Mouse (Mus musculus) cerebellum, adult 11 months (tissue): ENCODE results near the gene Cc2d1a.

Experiments used
- DNase-seq: peaks from one replicate; pipeline ENCODE4 v3.0.0; 2022

Cc2d1a gene

GRCm38 (mm10) chr8:84147769-84148530 lies at the start of gene Cc2d1a, which contains the start of gene 4930432K21Rik:
Cc2d1a (minus strand) TSS chr8:84147936.
4930432K21Rik (plus strand) TSS chr8:84148025.
- DNase-seq, result peak; percentile 97

DNA sequence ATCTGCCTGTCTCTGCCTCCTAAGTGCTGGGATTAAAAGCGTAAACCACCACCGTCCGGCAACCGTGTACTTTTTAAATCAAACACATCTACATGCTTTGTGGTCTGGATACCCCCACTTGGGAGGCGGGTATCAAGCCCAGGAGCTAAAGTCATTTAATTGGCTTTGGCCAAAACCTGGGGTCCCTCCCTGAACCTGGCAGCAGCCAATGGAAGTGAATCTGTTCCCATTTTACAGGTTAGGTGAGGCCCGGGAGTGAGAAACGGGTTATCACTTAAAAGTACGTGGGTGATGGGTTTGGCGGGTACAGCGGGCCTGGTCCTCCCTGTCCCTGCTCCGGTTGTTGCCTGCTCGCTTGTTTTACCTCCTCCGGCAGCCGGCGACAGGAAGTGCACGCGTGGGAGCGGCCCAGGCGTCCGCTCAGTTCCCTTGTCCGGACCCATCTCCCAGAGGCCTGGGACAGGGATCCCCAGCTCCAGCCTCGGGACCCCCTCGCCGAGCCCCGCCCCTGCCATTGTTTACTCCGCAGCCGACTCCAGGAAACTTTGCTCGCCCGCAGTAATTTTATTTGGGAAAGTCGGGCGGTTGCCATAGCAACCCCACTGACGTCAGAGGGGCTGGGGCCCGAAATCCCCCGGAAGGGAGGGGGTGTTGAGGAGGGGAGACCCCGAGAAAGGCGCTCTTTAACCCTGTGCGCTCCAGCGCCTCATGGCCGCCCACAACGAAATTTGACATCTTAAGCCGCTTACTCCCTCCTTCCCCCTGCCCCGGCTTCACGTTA lies 49.6 kb upstream of the Cc2d1a start:
- DNase-seq, result no peak

- DNase-seq, result no peak
Observed at GRCm38 (mm10) chr8:84194224-84194743, 46.5 kb upstream of the Cc2d1a start.

DNA sequence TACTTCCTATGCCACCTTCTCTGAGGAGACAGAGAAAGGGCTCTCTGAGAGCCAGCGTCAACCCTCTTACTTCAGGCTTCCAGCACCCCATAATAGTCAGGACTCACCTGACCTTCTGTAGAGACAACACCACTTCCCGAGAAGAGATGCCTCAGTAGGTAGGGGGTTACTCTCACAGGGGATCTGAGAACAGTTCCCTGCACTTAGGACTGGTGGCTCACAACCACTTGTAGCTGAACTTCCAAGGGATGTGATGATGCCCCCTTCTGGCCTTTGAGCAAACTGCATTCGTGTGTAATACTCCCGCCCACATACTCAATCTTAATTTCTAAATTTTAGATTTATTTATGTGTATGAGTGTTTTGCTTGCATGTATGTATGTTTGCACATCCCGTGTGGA lies 45.8 kb upstream of the Cc2d1a start:
- DNase-seq, result no peak

- no peak for DNase-seq
Observed at GRCm38 (mm10) chr8:84193161-84193560, 45.4 kb upstream of the Cc2d1a start.

GRCm38 (mm10) chr8:84192555-84192954 lies 44.8 kb upstream of the Cc2d1a start:
- no peak for DNase-seq

DNA sequence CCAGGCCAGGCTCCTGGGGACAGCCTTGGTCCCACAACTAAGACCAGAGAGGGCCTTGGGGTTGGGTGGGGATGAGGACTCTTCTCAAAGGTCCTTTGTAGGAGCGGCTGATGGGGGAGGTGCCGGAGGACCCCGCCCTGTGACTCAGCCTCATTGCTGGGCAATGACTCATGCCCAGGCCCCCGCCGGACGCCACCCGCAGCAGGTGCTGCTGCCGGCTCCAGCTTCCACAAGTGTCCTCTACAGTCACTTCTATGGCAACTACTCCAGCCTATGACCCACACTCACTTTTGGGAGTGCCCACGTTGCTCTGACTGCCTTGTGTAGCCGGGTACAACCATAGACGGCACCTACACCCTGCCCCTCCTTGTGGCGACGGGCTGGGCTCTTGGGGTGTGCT lies 44.3 kb upstream of the Cc2d1a start:
- DNase-seq, result no peak

DNA sequence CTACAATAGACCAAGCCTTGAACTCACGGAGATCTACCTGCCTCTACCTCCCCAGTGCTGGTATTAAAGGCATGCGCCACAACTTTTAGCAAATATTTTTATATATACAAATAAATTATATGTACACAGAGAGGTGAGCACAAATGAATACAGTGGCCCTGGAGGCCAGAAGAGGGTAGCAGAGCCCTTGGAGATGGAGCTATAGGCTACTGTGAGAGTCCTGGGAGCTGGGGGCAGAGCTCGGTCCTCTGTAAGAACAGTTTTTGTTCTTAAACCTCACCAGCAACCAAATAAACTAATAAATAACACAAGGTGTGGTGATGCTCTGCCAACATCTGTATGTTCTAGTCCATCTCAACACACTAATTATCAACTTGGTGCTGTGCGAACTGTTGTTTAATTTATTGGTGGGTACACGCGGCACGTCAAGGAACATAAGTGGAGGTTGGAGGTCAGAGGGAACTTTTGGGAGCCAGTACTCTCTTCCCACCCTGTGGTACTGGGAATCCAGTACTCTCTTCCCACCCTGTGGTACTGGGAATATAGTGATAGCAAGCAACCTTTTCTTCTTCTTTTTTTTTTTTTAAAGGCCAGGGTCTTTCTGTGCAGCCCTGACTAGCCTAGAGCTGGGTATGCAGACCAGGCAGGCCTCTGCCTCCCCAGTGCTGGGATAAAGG lies 42.6 kb upstream of the Cc2d1a start:
- DNase-seq, result no peak

- no peak for DNase-seq
Observed at GRCm38 (mm10) chr8:84189603-84190002, 41.9 kb upstream of the Cc2d1a start.

DNA sequence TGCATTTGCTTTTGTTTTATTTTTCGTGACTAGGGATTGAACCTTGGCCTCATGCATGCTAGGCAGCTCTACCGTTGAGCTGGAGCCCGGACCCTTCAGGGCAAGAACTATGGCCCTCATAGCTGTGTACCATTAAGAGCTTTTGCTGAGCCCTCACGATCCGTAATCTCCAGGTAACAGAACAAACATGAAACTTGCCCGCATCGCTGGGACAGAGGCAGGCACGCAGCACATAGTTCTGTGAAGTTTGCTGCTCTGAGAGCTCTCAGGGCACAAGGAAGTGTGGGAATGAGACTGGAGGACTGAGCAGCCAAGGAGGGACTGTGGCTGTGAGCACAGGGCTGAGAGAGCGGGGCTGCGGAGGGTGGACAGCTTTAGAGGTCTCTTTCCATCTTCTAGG lies 40.9 kb upstream of the Cc2d1a start:
- no peak for DNase-seq

DNA sequence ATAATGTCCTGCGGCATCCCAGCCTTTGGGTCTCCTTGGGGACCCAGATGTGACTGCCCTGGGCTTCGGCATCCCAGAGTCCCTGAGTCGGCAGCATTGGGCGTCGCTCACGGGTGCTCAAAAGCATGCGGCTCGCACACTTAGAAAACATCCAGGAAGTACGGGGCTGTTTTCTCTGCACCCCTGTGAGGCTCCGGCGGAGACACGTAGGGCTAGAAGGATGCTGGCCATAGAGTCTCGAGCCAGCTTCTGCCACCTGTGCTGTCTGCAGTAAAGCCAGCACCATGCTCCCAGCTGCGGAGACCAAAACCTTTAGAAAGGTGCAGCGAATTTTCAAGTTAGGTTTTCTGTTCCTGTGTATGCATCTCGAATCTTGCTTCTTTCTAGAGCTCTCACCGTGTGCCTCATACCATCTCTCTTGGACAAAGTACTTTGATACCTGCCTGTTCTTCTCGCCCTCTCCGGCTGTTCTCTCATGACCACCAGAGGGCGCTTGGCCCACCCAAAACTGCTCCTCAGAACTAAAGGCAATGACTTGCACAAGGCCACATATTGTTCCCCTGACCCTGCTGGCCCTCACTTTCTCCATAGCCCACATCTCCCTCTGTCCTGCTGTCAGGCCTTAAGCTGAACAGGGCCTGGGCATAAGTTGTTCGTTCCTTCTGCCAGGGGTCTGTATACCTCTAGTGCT lies 39.5 kb upstream of the Cc2d1a start:
- DNase-seq, result peak; percentile 59

- peak; percentile 77 for DNase-seq
Observed at GRCm38 (mm10) chr8:84186547-84186946, 38.8 kb upstream of the Cc2d1a start.

GRCm38 (mm10) chr8:84185117-84185516 lies 37.4 kb upstream of the Cc2d1a start, which contains the start of gene Nanos3:
Nanos3 (minus strand) TSS chr8:84185217.
- no peak for DNase-seq

- DNase-seq, result no peak
Observed at GRCm38 (mm10) chr8:84184085-84185043, 36.6 kb upstream of the Cc2d1a start.

- DNase-seq, result no peak
Observed at GRCm38 (mm10) chr8:84183261-84184084, 35.7 kb upstream of the Cc2d1a start.

DNA sequence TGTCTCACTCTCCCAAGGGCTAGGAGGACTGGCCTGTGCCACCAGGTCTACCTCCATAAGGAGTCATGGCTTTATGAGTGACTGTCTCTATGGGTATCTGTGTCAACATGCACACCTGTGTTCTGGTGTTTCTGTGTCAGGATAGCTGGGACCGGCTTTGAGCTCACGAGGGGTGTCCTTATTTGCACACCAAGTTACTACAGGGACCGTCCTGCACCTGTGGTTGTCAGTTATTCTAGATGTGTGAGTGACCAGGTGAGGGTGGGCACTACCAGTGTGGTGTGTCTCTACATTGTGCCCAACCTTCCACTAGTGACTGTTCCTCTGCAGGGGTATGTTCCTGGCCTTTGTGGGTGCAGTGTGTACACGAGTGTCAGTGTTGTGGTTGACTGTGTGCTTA lies 35.1 kb upstream of the Cc2d1a start:
- no peak for DNase-seq

DNA sequence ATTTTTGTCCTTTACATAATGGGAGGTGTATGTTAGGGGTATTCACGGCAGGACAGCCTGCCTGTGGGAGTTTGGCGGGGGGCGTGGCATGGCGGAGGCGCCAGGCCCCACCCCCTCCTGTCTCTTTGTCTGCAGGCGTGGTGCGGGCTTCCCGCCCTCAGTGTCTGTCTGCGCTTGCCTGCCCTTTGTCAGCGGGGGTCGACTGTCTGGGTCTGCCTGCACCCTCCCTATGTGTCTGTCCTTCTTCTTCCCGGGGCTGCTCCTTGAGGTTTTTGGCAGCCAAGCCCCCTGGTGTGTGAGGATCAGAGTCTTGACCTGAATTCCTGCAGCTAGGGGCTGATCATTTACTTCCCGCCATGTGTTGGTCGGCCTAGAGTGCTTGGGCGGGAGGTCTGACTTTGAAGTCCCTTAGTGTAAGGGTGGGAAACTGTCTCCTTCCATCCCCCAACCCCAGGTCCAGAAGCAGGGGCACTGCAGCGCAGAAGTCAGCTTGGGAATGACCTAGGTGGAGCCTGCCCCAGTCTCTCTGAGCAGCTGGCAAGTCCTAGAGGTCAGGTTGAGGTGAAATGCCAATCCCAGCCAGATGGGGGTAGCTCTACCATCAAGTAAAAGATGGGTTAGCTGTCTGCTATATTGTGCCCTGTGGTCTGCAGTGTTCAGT lies 32.9 kb upstream of the Cc2d1a start:
- no peak for DNase-seq

DNA sequence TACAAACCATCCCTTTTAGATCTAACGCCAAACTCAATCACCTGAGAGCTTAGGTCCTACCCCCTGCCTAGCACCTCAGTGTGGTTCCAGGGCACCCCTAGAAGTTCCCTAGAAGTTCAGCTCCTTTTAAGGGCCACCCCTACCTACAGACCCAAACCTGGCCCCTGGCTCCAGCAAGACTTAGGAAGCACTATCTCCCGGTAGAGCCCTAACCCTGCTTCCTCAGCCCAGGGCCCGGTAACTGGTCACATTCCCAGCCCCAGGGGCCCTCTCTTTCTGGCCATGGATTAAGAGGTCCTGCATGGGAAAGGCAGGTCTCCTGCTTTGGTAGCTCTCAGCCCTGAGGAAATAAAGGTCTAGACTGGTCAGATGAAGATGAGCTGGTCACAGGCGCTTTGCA lies 32.2 kb upstream of the Cc2d1a start:
- DNase-seq, result no peak

- DNase-seq, result no peak
Observed at GRCm38 (mm10) chr8:84178592-84178991, 30.9 kb upstream of the Cc2d1a start.

- no peak for DNase-seq
Observed at GRCm38 (mm10) chr8:84177405-84177804, 29.7 kb upstream of the Cc2d1a start.
